Mouse (Mus musculus) testis, adult 2 months (tissue): ENCODE measurements around the gene Gm15107.
"Not testable (repeated sequence)": the region's sequence is repeated elsewhere in the genome, so short reads cannot be mapped to it uniquely, and the experiment has no call there.

Experiments used
- CTCF ChIP-seq: fragments of 200-500 bp; IDR thresholded peaks from 2 replicates; pipeline ENCODE4 v1.5.1; 2012; ENCODE audit warnings: low read depth, mild to moderate bottlenecking, inconsistent platforms, low read length, moderate library complexity; ENCODE audit not compliant: control insufficient read depth, insufficient read depth, insufficient replicate concordance
- POLR2A ChIP-seq: fragments of 200-500 bp; IDR thresholded peaks from 2 replicates; pipeline ENCODE4 v1.6.1; 2012; ENCODE audit warnings: low read depth, mild to moderate bottlenecking, inconsistent platforms, low read length, moderate library complexity; ENCODE audit not compliant: control insufficient read depth

DNA sequence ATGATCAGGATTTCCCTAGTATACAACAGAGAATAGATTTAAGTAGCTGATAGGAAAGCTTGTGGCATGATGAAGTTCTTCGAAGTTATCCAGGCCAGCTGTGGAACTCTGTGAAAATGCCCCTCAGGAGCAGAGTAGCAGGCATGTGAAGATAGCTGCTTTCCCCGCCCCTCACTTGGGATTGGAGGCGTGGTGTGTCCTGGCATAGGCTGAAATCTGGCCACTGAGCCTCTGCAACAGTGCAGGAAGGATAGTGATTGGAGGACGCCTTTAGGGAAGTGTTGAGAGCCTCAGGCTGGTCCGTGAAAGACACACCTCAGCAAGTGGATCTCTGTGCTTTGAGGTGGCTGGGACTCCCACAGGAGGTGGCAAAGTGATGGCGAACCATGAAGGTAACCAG is at the start of gene Gm15107:
- TF ChIP-seq CTCF, POLR2A: not testable (repeated sequence)
